Mouse (Mus musculus) kidney, adult 2 months (tissue): ENCODE measurements around the gene Mea1. TPM values are rescaled to one million over a fixed set of nuclear protein-coding genes. Genes with fewer than 3 reads are reported as not detected.

ENCODE experiments used
- DNase-seq: peaks from one replicate; pipeline ENCODE4 v3.0.0; 2021
- H3K27ac ChIP-seq: fragments of 200-500 bp; 2 replicates; pipeline ENCODE4 v1.5.1; 2012; ENCODE audit warnings: low read depth, low read length, control low read depth, inconsistent platforms; ENCODE audit not compliant: insufficient read depth
- H3K27me3 ChIP-seq: fragments of 200-500 bp; replicated peaks from 2 replicates; pipeline ENCODE4 v1.6.1; 2012; ENCODE audit warnings: mild to moderate bottlenecking, moderate library complexity, low read length, inconsistent platforms; ENCODE audit not compliant: control insufficient read depth, insufficient read depth
- H3K36me3 ChIP-seq: fragments of 200-500 bp; 2 replicates; pipeline ENCODE4 v1.6.1; 2012; ENCODE audit warnings: mild to moderate bottlenecking, moderate library complexity, low read length, inconsistent platforms; ENCODE audit not compliant: control insufficient read depth, insufficient read depth
- H3K4me1 ChIP-seq: fragments of 200-500 bp; 2 replicates; pipeline ENCODE4 v1.6.1; 2011; ENCODE audit warnings: low read length; ENCODE audit not compliant: control insufficient read depth, insufficient read depth
- H3K4me3 ChIP-seq: fragments of 200-500 bp; 2 replicates; pipeline ENCODE4 v1.5.1; 2011; ENCODE audit warnings: mild to moderate bottlenecking, low read depth, low read length, control low read depth; ENCODE audit not compliant: insufficient read depth
- CTCF ChIP-seq: fragments of 200-500 bp; conservative IDR thresholded peaks from 2 replicates; pipeline ENCODE4 v1.5.1; 2011; ENCODE audit warnings: low read depth, mild to moderate bottlenecking, control low read depth, low read length, moderate library complexity, mixed read lengths; ENCODE audit not compliant: insufficient read depth, insufficient read length
- POLR2A ChIP-seq: fragments of 200-500 bp; IDR thresholded peaks from one replicate; pipeline ENCODE4 v1.6.1; 2011; ENCODE audit warnings: low read depth, low read length, control low read depth
- WGBS: fragments of 180-500 bp; shearing (Covaris S2); methylation state at CpG from one replicate; pipeline ENCODE4 v1.1.7; 2018; 5-methylcytosine and 5-hydroxymethylcytosine counted together
- polyA plus RNA-seq: library from polyadenylated mRNA; depleted of rRNA; stranded (reverse); fragments of >200 nt; gene quantifications from 2 replicates; pipeline ENCODE4 v1.2.3, GENCODE M21; 2012; rRNA removed

The Mea1 gene
- polyA plus RNA-seq, 1 experiment, result 99.3 TPM

DNA sequence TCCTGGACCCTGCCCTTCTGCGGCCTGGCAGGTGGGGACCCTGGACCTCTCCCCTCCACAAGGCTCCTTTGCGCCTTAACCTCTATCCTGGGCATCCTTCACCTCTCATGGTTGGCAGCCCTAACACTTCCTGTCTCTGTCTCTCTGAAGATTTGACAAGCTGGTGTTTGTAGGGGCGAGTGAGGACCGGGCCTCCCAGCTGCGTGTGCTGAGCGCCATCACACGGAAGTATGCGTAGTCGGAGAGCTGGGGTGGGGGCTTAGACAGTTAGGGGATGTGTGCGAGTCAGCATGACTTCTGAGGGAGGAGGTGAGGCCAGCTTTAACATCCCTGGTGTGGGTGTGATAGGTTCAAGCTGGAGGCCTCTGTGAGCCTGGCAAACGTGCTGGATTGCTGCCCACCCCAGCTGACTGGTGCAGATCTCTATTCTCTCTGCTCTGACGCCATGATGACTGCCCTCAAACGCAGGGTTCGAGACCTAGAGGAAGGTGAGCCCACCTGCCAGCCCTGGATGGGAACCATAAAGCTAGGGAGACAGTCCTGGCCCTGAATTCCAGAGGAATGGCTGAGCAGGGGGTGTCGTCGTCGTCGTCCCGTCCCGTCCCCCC lies 46.0 kb downstream of the Mea1 start:
- H3K4me1 ChIP-seq, result peaks cover 7% of the 10 kb centered on the region; the same call in 1 of the 2 replicates
- peaks cover 2% of the 10 kb centered on the region; the same call in 1 of the 2 replicates for H3K36me3 ChIP-seq
- TF ChIP-seq CTCF (no peak), POLR2A (no peak)
- 80% methylated on average over 20 of the region's 20 CpGs for WGBS
- H3K4me3 ChIP-seq, result no peak overlapping the region
- DNase-seq, result no peak
- H3K27me3 ChIP-seq, result no peaks in the 10 kb centered on the region
- H3K27ac ChIP-seq, result no peak overlapping the region

DNA sequence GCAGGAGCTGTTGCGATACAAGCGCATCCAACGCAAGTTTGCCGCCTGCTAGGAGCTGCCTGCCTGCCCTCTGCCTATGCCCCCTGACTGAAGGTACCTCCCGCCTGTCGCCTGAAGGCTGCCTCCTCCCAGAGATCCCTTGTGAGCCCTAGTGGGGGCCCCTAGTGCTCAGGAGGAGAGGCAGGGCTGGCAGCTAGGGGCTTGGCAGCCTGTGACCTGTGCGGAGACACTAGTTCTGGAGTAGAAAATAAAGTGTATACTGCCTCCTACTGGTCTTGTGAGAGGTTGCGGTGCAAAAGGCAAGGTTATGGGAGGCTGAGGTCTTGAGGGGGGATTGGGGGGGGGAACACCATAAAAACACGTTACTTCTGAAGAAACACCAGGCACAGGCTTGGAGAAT lies 46.7 kb downstream of the Mea1 start:
- Histone ChIP-seq H3K36me3 (peaks cover 2% of the 10 kb centered on the region; the same call in 1 of the 2 replicates), H3K4me3 (no peak overlapping the region), H3K27me3 (no peaks in the 10 kb centered on the region), H3K27ac (no peak overlapping the region), H3K4me1 (peaks cover 7% of the 10 kb centered on the region; the same call in 1 of the 2 replicates)
- WGBS, result 71% methylated on average over 9 of the region's 9 CpGs
- peak; percentile 55 for TF ChIP-seq CTCF
- TF ChIP-seq POLR2A, result no peak
- no peak for DNase-seq

DNA sequence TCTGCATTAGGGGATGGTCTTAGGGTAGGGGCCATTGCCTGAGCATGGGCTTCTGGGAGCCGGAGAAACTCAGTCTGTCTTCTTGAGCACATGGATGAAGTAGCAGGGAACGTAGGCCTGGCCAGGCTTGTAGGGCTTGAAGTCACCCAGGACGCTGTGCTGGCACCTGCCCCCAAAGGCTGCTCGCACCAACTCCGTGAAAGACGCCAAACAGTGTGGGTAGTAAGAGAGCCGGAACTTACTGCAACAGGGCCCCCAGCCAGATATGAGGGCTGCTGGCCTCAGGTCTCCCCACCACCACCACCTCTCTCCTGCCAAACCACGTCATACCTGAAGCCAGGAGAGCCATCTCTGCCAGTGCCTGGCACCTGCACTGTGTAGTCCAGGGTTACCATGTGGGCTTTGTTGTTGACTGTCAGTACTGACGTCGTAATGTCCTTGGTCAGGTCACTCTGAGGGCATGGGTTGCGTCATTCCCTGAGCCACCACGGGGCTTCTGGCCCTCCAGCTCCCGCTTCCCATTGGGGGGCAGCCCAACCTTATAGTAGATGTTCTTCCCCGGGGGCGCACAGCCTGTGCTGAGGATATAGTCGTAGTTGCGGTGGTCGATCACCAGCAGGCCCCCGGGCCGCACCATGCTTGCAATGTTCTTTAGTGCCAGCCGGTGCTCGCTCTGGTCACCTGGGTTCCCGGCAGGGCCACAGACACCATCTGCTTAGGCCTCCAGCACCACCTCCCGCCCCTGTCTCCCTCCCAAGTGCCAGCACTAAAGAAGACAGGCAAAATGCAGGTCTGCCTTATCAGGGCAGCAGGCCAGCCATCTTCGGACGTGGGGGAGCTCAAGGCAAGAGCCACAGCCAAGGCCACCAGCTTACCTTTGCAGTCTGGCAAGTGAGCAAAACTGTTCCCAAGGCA lies 47.4 kb downstream of the Mea1 start:
- TF ChIP-seq POLR2A, result no peak
- no peak for TF ChIP-seq CTCF
- no peak overlapping the region for H3K27ac ChIP-seq
- no peak for DNase-seq
- peaks cover 7% of the 10 kb centered on the region; the same call in 1 of the 2 replicates for H3K4me1 ChIP-seq
- no peak overlapping the region for H3K4me3 ChIP-seq
- H3K27me3 ChIP-seq, result no peaks in the 10 kb centered on the region
- peaks cover 2% of the 10 kb centered on the region; the same call in 1 of the 2 replicates for H3K36me3 ChIP-seq
- WGBS, result 91% methylated on average over 26 of the region's 26 CpGs

DNA sequence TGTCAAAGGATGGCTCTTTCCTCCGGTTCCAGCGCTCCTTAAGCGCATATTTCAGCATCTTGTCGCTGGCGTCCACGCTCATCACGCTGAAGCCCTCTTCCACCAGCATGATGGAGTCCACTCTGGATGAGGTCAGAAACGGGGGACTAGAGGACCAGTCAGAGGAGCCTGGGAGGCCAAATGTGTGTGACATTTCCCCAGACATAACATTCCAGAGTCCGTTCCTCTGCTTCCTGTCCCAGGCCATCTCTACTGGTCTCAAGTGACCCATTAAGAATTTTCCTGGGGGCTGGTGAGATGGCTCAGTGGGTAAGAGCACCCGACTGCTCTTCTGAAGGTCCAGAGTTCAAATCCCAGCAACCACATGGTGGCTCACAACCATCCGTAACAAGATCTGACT lies 48.7 kb downstream of the Mea1 start:
- H3K27ac ChIP-seq, result no peak overlapping the region
- 82% methylated on average over 11 of the region's 11 CpGs for WGBS
- no peak overlapping the region for H3K4me3 ChIP-seq
- peak; percentile 36 for DNase-seq
- H3K36me3 ChIP-seq, result peaks cover 2% of the 10 kb centered on the region; the same call in 1 of the 2 replicates
- H3K27me3 ChIP-seq, result no peaks in the 10 kb centered on the region
- peaks cover 7% of the 10 kb centered on the region; the same call in 1 of the 2 replicates for H3K4me1 ChIP-seq
- TF ChIP-seq CTCF, result no peak
- TF ChIP-seq POLR2A, result no peak

DNA sequence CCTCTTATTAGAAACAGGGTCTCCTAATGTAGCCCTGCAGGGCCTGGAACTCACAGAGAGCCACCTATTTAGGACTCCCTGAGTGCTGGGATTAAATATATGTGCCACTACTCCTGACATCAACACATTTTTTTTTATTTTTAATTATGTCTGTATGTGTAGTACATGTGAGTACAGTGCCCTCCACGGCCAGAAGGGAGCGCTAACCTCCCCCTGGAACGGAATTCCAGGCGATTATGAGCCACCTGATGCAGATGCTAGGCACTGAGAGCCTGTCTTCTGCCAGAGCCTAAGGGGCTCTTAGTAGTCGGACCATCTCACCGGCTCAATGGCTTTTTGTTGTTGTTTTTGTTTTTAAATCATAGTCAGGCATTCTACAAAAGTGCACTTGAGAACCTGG lies 49.4 kb downstream of the Mea1 start:
- 42% methylated on average over 6 of the region's 6 CpGs for WGBS
- H3K27me3 ChIP-seq, result no peaks in the 10 kb centered on the region
- H3K4me1 ChIP-seq, result peaks cover 7% of the 10 kb centered on the region; the same call in 1 of the 2 replicates
- TF ChIP-seq CTCF (peak; percentile 51), POLR2A (no peak)
- H3K4me3 ChIP-seq, result no peak overlapping the region
- H3K27ac ChIP-seq, result no peak overlapping the region
- DNase-seq, result peak; percentile 55
- H3K36me3 ChIP-seq, result peaks cover 2% of the 10 kb centered on the region; the same call in 1 of the 2 replicates

DNA sequence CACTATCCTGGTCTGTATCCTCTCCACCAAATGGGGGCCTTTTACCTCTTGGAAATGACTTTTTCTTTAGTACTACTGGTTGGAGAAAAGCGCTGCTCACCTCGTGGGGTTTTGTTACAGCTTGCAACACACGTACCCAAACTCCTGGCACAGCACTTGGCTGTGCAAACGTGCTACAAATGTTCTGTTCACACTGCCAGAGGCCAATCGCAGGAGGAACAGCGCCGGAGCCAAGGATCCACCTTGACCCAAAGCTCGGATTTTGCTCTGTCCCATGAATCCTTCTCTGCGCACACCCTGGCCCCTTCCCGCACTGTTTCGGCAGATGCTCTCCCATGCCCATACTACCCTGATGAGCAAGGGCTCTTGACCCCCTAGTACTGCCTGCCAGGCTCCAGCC lies 49.9 kb downstream of the Mea1 start:
- Histone ChIP-seq H3K4me3 (peak overlapping the region; percentile 47), H3K27ac (no peak overlapping the region; the same call in 1 of the 2 replicates), H3K36me3 (no peaks in the 10 kb centered on the region), H3K27me3 (no peaks in the 10 kb centered on the region), H3K4me1 (peaks cover 7% of the 10 kb centered on the region; the same call in 1 of the 2 replicates)
- no peak for DNase-seq
- WGBS, result 43% methylated on average over 11 of the region's 11 CpGs
- TF ChIP-seq POLR2A (no peak), CTCF (no peak)

DNA sequence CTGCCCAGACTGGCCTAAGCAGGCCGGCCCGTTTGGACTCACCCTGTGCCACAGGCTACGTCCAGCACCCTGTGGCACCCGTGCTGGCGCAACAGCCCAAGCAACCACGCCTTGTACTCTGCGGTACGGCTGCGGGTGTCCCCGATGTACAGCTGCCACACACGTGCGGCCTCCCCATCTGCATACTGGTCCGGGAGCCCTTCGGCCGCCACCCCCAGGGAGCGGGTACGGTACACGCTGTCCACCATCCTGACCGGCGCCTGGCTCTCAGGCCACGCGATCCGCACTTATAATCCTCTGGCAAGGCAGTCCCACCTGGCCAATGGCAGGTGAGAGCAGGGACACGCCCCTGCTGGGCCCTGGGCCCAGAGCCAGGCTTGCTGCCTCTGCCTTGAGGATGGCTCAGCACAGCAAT lies 50.3 kb downstream of the Mea1 start, which contains the start of gene Gnmt:
Gnmt (minus strand) TSS at position 265 of the 415 bp plus-strand sequence.
- DNase-seq, result peak; percentile 94
- TF ChIP-seq POLR2A (peak; percentile 40), CTCF (no peak)
- H3K27ac ChIP-seq, result no peak within 1 kb of the TSS; the same call in 1 of the 2 replicates
- WGBS, result 19% methylated on average over 24 of the region's 24 CpGs
- H3K4me3 ChIP-seq, result peak within 1 kb of the TSS; percentile 47
- H3K4me1 ChIP-seq, result peaks cover 7% of the 10 kb centered on the region; the same call in 1 of the 2 replicates
- no peaks in the 10 kb centered on the region for H3K36me3 ChIP-seq
- H3K27me3 ChIP-seq, result no peaks in the 10 kb centered on the region

Other genes with a start within 250 kb of the Mea1 start
- 2.9 and 3.7 TPM in 2 replicates for gene Crip3, start 249.9 kb upstream of the Mea1 start, polyA plus RNA-seq
- 164 and 283 TPM in 2 replicates for gene Slc22a7, start 240.3 kb upstream of the Mea1 start, polyA plus RNA-seq
- gene Ttbk1, start 191.1 kb upstream of the Mea1 start, polyA plus RNA-seq, result 1.4 and 1.6 TPM in 2 replicates
- gene Dnph1, start 182.1 kb upstream of the Mea1 start, polyA plus RNA-seq, result 20.7 and 22.8 TPM in 2 replicates
- gene Cul9, start 132.4 kb upstream of the Mea1 start, polyA plus RNA-seq, result 27.0 and 32.4 TPM in 2 replicates
- gene Srf, start 122.6 kb upstream of the Mea1 start, polyA plus RNA-seq, result 67.0 and 86.3 TPM in 2 replicates
- 8.1 and 9.4 TPM in 2 replicates for gene Ptk7, start 49.3 kb upstream of the Mea1 start, polyA plus RNA-seq
- gene Klc4, start 32.8 kb upstream of the Mea1 start, polyA plus RNA-seq, result 60.7 and 62.8 TPM in 2 replicates
- 116 and 134 TPM in 2 replicates for gene Mrpl2, start 32.6 kb upstream of the Mea1 start, polyA plus RNA-seq
- gene Cul7, start 28.5 kb upstream of the Mea1 start, polyA plus RNA-seq, result 30.2 and 34.0 TPM in 2 replicates
- gene Rrp36, start 4.4 kb upstream of the Mea1 start, polyA plus RNA-seq, result 37.1 and 41.1 TPM in 2 replicates
- 88.6 and 90.6 TPM in 2 replicates for gene Klhdc3, start 2.1 kb downstream of the Mea1 start, polyA plus RNA-seq
- 37.2 and 38.9 TPM in 2 replicates for gene Ppp2r5d, start 26.3 kb downstream of the Mea1 start, polyA plus RNA-seq
- gene Pex6, start 32.7 kb downstream of the Mea1 start, polyA plus RNA-seq, result 68.2 and 84.1 TPM in 2 replicates
- gene Gnmt, start 50.4 kb downstream of the Mea1 start, polyA plus RNA-seq, result 54.3 and 59.7 TPM in 2 replicates
- 48.3 and 51.4 TPM in 2 replicates for gene Cnpy3, start 73.4 kb downstream of the Mea1 start, polyA plus RNA-seq
- 0.06 TPM in 1 of 2 replicates, not detected in the other for gene Ptcra, start 84.9 kb downstream of the Mea1 start, polyA plus RNA-seq
- 131 and 174 TPM in 2 replicates for gene 2310039H08Rik, start 93.8 kb downstream of the Mea1 start, polyA plus RNA-seq
- gene Rpl7l1, start 103.9 kb downstream of the Mea1 start, polyA plus RNA-seq, result 30.5 and 38.4 TPM in 2 replicates
- 11.4 and 11.8 TPM in 2 replicates for gene Bicral, start 179.7 kb downstream of the Mea1 start, polyA plus RNA-seq
- 17.2 and 19.6 TPM in 2 replicates for gene Tbcc, start 211.9 kb downstream of the Mea1 start, polyA plus RNA-seq
- not detected in 2 replicates for gene Prph2, start 231.7 kb downstream of the Mea1 start, polyA plus RNA-seq